Mouse (Mus musculus) urinary bladder, postnatal 10 days (tissue): ENCODE results near the gene Trpv2.

Source experiments
- DNase-seq: peaks from one replicate; pipeline ENCODE4 v3.0.0; 2022; ENCODE audit warnings: low spot score

The Trpv2 gene

GRCm38 (mm10) chr11:62558961-62559646 is 15.2 kb upstream of the Trpv2 start:
- no peak for DNase-seq

DNA sequence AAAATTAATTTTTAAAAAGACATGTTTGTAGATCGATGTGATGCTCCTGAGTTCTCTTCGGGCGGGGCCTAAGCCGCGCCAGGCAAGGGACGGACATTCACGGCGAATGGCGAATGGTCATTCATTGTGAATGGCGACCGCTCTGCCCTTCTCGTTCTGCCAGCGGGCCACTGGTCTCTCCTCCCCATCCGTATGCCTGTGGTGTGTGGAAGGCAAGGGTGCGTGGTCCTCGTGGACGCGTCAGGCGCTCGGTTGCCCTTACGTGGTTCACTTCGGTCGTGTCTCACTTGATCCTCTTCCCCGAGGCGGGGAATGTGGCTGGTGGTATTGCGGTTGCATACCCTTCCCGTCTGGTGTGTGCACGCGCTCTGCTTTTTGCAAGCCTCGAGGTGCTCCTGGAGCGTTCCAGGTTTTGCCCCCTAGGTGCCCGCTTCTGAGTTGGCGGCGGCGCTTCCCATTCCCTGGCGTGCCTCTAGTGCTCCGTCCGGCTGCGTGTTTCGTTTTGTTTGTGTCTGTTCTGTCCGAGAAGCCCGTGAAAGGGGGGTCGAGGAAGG is 13.7 kb upstream of the Trpv2 start:
- no peak for DNase-seq

- DNase-seq = no peak
Measured at GRCm38 (mm10) chr11:62563590-62563989, 10.7 kb upstream of the Trpv2 start.

DNA sequence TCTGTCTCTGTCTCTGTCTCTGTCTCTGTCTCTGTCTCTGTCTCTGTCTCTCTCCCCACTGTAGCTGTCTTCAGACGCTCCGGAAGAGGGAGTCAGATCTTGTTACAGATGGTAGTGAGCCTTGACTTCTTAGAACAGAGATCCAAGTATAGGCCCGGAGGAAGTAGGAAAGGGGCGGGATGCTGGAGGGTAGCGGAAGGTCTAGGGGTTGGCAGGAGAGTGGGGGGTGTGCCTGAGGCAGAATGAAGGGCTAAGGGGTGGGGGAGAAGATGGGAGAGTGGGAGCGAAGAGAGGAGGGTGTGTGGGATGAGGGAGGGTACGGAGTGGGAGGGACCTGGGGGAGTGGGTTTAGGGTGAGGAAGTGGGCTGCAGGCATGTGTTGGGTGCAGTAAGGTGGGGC is 8.5 kb upstream of the Trpv2 start:
- DNase-seq = no peak

GRCm38 (mm10) chr11:62566211-62566610 is 8.1 kb upstream of the Trpv2 start:
- DNase-seq = no peak

- no peak for DNase-seq
Measured at GRCm38 (mm10) chr11:62568300-62568699, 6.0 kb upstream of the Trpv2 start.

DNA sequence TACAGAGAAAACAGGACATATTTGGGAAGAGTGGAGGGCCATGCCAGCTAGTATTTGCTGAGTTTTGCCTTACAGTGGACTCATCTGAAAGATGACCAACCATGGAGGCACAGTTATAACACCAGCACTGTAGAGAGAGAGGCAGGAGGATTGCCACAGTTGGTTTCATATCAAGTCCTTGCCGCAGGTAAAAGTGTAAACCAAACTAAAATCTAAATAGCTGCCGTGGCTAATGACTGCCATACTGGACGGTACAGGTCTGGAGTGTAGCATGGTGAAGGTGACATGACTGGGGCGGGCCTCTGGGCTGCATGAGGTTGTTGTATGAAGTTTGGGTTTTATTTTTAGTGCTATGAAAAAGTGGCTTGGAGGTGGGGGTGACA is 408 bp downstream of the Trpv2 start:
- no peak for DNase-seq

DNA sequence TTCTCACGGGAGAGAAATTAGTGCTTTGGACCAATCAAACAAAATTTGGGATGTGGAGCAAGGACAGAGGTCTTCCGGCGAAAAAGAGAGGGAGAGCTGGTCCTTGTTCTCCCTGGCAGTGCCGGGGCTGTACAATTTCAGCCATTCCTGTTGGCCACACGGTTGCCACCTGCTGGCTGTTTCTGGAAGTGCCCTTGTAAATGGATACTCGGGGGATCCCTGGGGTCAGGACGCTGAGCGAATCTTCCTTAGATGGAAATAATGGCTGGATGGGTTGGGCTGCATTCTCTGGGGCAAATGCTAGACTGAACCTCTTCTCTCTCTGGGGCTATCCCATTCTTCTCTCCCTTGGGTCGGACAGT is 992 bp downstream of the Trpv2 start:
- DNase-seq = peak; percentile 56

- no peak for DNase-seq
Measured at GRCm38 (mm10) chr11:62575659-62576438, 1.6 kb downstream of the Trpv2 start.

- DNase-seq = no peak
Measured at GRCm38 (mm10) chr11:62576530-62577152, 2.4 kb downstream of the Trpv2 start.

GRCm38 (mm10) chr11:62583031-62583430 is 8.7 kb downstream of the Trpv2 start:
- no peak for DNase-seq

GRCm38 (mm10) chr11:62584671-62585206 is 10.5 kb downstream of the Trpv2 start:
- DNase-seq = no peak

GRCm38 (mm10) chr11:62587034-62587433 is 12.7 kb downstream of the Trpv2 start:
- DNase-seq = no peak

GRCm38 (mm10) chr11:62589391-62589790 is 15.1 kb downstream of the Trpv2 start:
- no peak for DNase-seq

DNA sequence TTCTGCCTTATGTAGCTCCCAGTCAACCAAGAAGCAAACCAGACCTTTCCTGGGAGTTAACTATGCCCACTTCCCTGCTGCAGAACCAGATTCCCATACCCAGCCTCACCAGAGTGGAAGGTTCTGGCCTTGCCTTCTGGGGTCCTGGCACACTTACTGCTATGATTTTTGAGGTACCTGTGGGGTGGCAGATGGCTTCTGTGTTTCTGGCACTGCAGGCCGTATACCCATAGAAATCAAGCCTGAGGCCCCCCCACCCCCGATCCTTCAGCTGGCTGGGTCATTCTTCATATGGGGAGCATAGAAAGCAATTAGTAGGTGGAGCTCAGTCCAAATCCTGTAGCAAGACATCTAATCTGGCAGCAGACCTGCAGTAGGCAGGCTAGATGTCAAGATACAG is 16.7 kb downstream of the Trpv2 start:
- no peak for DNase-seq

- no peak for DNase-seq
Measured at GRCm38 (mm10) chr11:62591904-62592575, 17.8 kb downstream of the Trpv2 start.

DNA sequence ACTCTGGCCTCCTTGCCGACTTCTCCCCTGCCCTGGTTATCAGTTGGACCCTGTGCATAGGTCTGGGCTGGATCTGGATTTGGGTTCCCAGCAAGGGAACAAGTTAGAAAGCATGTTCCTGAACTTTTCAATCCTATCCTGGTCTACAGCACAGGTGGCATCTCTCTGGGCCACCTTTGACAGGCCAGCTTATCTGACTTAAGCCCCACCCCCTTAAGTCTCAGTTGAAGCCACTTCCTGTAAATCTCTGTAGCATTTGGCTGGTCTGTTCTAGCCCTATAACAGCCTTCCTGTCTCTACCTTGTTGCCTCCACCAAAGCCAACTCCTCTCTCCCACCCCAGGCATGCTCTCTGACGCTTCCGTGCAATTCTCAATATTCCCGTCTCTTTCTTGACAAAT is 24.3 kb downstream of the Trpv2 start:
- DNase-seq = no peak

- DNase-seq = no peak
Measured at GRCm38 (mm10) chr11:62601732-62602618, 27.7 kb downstream of the Trpv2 start.

- DNase-seq = peak; percentile 83
Measured at GRCm38 (mm10) chr11:62602619-62603311, 28.5 kb downstream of the Trpv2 start.

GRCm38 (mm10) chr11:62603312-62604056 is 29.2 kb downstream of the Trpv2 start:
- no peak for DNase-seq
